Mouse (Mus musculus) layer of hippocampus, postnatal 10 days (tissue): ENCODE data around the gene Mpzl1. TPM values are rescaled to one million over a fixed set of nuclear protein-coding genes. Genes with fewer than 3 reads are reported as not detected.

Experiments used
- DNase-seq, 2 experiments: peaks; one replicate each; pipeline ENCODE4 v3.0.0; 2021; ENCODE audit warnings: low spot score in 2 of 2
- total RNA-seq, 2 experiments: library from RNA; stranded (reverse); gene quantifications; 2 replicates each; pipeline ENCODE4 v1.2.3; 2021

Mpzl1 gene
- total RNA-seq, 2 experiments from 2014 or later, result 78.4 to 83.3 TPM

DNA sequence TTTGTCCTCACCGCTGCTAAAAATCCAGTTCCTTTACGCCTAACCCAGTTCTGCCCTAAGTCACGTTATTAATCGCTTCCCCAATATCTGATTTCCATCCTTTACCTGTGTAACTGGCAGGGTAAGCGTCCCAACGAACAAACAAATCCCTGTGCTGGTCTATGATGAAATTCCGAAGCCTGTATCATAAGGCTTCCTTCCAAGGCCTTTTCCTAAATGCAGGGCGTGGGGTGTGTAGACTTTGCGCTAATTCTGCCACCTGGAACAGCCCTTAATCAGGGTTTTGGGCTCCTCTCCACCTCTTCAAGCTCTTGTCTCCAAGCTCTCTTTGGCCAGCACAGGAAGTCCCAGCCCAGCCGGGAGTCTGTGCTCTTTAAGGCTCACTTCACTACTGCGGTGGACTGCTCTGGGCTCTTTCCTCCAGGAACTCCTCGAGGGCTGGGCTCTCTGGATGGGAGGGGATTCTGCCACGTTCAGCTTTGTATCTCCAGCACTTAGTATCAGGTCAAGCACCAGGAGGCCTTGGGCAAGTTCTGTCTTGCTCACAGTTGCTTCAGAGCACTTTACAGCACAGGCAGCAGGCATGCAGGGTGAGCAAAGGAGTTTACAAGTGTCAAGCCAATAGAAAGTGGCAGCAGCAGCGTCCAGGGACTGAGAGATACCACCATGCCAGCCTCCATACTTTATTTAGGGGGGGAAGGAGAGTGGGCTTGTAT, 48.8 kb downstream of the Mpzl1 start:
- no peak for DNase-seq

DNA sequence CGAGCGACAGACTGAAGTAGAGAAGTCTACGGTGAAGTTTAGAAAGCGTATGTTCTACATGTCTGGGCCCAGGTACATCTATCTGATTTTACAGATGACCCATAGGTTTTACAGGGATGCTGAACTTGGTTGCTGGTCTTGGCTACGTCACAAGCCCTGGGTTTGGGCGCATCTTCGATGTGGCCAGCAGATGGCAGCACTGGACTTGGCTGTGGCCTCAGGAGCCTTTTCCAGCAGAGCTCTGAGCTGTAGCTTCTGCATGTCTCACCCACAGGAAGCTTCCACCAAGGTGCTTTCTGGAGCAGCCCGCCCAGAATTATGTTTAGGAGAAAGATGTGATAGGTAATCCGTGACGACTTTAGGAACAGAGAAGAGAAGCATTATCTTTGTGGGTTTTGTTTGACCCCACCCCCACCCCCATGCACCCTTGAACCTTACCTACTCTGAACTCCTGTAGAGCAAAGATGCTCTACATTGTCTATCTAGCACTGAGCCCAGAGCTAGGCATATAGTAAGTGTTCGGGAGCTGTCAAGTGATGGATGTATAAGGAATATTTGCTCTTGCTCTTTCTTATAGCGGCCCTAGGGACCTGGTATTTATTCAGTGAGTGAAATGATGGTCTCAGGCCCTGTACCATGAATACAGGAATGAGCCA, 50.7 kb downstream of the Mpzl1 start:
- DNase-seq, result peak; percentile 89 to 90

DNA sequence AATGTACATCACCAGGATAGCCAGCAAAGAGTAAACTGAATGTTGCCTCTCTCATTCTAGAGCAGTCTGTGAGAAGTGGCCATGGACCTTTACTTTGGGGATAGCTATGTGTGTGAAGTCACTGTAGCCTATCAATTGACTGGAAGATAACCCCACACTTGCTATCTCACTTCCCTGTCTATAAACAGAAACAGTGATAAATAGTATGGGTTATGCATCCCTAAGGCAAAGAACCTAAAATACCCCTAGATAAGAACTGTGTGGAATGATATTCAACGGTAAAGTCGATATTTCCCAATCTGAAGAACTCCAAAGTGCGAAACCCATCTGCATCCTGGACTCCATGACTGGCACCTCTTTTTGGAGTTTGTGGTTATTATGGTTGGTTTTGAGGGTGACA, 53.1 kb downstream of the Mpzl1 start:
- no peak for DNase-seq

DNA sequence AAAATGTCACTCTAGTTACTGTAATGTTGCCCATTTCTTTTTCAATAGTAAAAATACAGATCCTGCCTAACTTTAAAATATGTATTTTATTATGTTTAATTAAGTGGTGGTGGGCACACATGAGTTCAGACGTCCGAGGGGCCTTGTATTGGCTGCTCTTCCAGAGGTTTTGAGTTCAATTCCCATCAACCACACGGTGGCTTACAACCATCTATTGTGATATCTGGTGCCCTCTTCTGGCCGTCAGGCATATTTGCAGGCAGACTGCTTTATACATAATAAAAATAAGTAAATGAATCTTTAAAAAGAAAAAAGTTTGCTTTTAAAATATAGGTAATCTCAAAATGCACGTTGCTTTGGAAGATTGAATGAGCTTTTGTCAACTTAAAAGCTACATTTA, 55.0 kb downstream of the Mpzl1 start:
- DNase-seq, result no peak

DNA sequence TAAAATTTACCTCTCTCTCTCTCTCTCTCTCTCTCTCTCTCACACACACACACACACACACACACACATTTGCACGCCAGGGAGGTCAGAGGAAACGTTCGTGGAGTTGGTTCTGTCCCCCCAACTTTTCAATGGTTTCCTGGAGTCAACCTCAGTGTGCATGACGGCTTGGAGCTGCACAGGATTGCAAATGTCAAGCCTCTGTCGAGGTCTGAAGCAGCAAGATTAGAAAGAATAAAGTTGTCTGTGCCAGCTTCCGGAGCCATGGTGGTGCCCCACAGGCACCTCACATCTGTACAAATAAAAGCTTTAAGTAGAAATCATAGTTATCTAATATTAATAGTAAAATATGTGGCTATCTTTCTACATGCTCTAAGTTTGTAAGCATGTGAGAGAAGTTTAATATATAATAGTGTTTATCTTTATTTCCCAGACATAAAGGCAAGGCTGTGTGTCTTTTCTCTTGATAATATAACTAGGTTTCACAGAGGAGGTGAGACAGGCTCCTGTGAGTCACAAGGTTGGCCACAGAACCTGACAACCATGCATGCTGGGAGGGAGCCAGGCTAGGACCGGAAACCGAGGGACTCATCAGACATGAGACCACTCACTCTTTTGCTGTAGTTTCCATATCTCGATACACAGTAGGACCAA, 57.8 kb downstream of the Mpzl1 start:
- DNase-seq, result no peak

DNA sequence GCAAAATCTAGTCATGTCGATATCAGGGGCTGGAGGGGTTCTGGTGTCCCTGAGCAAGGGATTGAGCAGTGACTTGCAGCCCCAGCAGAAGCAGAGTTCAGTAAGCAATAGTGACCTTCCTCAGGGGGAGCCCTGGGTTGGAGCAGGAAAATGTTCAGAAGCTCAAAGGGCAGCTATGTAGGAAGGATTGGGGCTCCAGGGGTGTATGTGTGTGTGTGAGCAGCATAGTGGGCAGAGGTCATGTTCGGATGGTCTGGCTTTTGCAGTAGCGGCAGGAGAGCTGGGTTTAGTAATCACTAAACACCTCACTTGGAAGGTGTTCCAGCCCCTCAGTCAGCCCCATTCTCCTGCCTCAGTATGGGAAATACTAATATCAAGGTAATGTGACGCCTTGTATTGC, 58.3 kb downstream of the Mpzl1 start:
- no peak for DNase-seq

DNA sequence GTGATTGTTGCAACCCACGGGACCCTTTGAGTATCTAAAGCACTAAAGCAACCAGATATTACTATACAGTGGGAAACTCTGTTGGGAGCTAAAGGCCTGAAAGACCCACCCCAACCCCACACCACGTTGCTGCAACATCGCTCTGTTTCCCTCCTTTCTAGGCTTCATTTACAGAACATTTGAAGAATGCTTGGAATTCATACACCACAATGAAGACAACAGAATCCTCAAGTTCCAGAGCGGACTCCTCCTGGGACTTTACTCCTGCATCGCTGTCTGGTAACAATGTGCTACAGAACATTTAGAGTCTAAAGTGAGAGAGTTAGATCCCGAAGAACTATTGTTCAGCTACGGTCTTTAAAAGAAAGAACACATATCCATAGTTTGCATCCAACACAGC, 66.9 kb downstream of the Mpzl1 start:
- no peak for DNase-seq

DNA sequence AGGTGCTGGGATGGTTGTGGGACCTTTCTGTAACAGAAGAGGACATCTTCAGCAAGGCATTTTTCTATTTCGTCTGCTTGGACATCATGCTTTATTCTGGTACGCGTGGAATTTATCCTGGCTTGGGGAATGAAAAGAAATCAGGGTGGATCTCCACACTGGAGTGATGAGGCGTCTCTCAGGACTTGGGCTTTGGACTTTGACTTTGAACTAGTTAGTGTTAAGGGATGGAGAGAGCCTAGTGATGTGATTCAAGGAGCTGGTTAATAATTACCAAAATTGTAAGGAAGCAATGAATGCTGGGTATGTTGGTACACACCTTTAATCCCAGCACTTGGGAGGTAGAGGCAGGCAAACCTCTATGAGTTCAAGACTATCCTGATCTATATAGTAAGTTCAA, 69.1 kb downstream of the Mpzl1 start:
- no peak for DNase-seq

DNA sequence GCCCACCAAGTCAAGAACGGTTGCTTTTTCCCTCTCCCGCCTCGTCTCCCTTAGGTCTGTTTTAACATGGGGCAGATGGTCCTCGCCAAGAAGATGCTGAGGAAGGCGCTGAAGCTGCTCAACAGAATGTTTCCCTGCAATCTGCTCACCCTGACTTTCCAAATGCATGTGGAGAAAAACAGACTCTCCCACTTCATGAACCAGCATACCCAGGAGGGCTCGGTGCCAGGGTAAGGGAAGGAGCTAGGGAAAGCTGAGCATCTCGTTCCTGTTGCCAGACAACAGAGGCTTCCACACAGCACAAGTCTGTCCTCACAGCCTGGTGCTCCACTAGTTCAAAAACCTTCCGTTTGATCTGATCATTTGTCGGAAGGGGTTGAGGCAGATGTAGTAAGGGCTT, 75.3 kb downstream of the Mpzl1 start:
- peak; percentile 61 to 74 for DNase-seq

DNA sequence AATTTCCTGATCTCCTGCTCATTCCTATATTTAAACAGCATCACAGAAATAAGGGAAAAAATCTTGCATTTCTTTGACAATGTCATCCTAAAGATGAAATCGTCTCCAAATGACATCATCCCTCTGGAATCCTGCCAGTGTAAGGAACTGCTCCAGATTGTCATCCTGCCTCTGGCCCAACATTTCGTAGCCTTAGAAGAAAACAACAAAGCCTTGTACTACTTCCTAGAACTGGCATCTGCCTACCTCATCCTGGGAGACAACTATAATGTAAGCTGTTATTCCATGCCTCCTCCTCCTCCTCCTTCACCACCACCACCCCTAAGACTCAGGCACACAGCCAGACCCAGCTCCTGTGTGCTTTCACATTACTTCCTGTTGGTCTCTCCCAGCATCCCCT, 77.6 kb downstream of the Mpzl1 start:
- no peak for DNase-seq

Other genes starting within 250 kb of the Mpzl1 start
- 10 to 100 TPM; 79.2 to 81.0 TPM for gene Dcaf6, start 174.1 kb downstream of the Mpzl1 start, total RNA-seq
- gene Mpc2, start 173.9 kb downstream of the Mpzl1 start, total RNA-seq, result 100 to 1,000 TPM; 124 to 128 TPM
- gene Adcy10, start 149.4 kb downstream of the Mpzl1 start, total RNA-seq, result under 1 TPM in 1 of 2 experiments, not detected in 1; 0.55 TPM
- gene Rcsd1, start 75.2 kb upstream of the Mpzl1 start, total RNA-seq, result 1 to 10 TPM; 6.8 to 6.9 TPM
- gene Creg1, start 129.2 kb upstream of the Mpzl1 start, total RNA-seq, result 10 to 100 TPM; 18.7 to 23.7 TPM
- gene Cd247, start 154.1 kb upstream of the Mpzl1 start, total RNA-seq, result under 1 TPM; 0.20 to 0.25 TPM